Mouse (Mus musculus): ENCODE data around the gene Slc6a13. TPM values are rescaled to one million over a fixed set of nuclear protein-coding genes. Genes with fewer than 3 reads are reported as not detected.
A peak's percentile ranks its signal among the peaks of the same experiment; 100 is the strongest.

Gene Slc6a13
- polyA plus RNA-seq (2011; ENCODE audit: insufficient read depth, insufficient read length, low replicate concordance, missing spikeins): 2.2 and 3.6 TPM in 2 replicates

DNA sequence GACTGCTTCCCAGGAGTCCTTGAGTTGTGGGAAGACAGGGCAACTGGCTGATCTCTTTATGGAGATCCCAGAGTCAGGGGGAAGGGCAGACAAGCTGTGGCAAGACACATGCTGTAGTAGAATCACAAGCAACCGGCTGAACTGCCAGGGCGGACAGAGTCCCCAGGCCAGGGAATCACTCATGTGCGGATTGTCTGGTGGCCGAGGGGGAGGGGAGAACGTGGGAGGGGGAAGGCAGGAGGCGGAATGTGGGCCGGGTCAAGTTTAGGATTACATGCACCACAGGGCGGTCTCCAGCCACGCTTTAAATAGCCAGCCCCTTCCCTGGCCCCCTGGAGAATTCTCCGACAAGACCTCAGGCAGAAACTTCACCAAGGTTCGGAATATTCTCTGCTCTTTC is at the start of gene Slc6a13:
Slc6a13 (plus strand) TSS at position 274 of the 400 bp plus-strand sequence.
- TF ChIP-seq POLR2A (IDR thresholded peaks at IDR 0.05; ENCODE audit: borderline replicate concordance, control insufficient read depth, low read depth, low read length) (no peak), CTCF (IDR thresholded peaks at IDR 0.05; ENCODE audit: control insufficient read depth, insufficient read depth, low read length) (no peak)
- Histone ChIP-seq H3K4me3 (replicated peaks; ENCODE audit: control insufficient read depth, low read depth, low read length) (no peak within 1 kb of the TSS), H3K4me1 (ENCODE audit: control insufficient read depth, insufficient read depth, low read length) (no peaks in the 10 kb centered on the region), H3K27ac (ENCODE audit: control insufficient read depth, insufficient read depth, low read depth, low read length, poor library complexity) (no peak within 1 kb of the TSS)
- WGBS: 35% methylated on average over 11 of the region's 11 CpGs

DNA sequence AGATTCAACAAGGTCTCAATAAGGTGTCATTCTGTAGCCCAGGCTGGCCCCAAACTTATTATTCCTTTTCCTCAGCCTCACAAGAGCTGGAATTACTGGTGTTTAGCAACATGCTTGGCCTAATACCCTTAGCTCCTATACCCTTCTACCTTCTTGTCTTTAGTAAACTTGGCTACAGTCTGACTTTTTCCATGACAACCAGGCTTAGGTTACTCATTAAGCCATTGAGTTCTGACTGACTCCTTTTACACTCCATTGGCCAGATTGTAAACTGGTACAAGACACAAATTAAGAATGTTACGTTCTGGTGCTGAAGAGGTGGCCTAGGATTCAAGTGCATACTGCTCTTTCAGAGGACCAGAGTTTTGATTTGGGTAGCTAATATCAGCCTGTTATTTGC is 49.6 kb upstream of the Slc6a13 start:
- H3K4me3 ChIP-seq (replicated peaks; ENCODE audit: control insufficient read depth, low read depth, low read length): no peak overlapping the region
- WGBS: 83% methylated on average over 1 of the region's 1 CpGs
- no peak overlapping the region for H3K27ac ChIP-seq (ENCODE audit: control insufficient read depth, insufficient read depth, low read depth, low read length, poor library complexity)
- peaks cover 6% of the 10 kb centered on the region for H3K4me1 ChIP-seq (ENCODE audit: control insufficient read depth, insufficient read depth, low read length)
- TF ChIP-seq POLR2A (IDR thresholded peaks at IDR 0.05; ENCODE audit: borderline replicate concordance, control insufficient read depth, low read depth, low read length) (no peak), CTCF (IDR thresholded peaks at IDR 0.05; ENCODE audit: control insufficient read depth, insufficient read depth, low read length) (no peak)

DNA sequence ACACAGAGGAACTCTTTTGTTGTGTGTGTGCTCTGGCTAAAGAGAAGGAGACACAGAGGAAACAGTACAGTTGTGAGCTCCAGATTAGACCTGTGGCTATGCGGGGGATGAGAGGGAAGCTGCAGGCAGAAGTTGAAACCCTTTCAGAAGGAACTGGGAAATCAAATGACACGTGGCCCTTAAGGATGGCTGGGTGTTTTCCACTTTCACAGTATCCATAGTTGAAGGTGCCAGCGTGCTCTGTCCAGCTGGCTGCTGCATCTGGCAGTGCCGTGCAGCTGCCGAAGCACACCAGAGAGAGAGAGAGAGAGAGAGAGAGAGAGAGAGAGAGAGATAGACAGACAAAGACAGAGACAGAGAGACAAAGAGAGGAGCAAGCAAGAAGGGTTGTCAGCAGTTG is 48.8 kb upstream of the Slc6a13 start:
- TF ChIP-seq POLR2A (IDR thresholded peaks at IDR 0.05; ENCODE audit: borderline replicate concordance, control insufficient read depth, low read depth, low read length): no peak
- no peak for TF ChIP-seq CTCF (IDR thresholded peaks at IDR 0.05; ENCODE audit: control insufficient read depth, insufficient read depth, low read length)
- H3K27ac ChIP-seq (ENCODE audit: control insufficient read depth, insufficient read depth, low read depth, low read length, poor library complexity): no peak overlapping the region
- H3K4me3 ChIP-seq (replicated peaks; ENCODE audit: control insufficient read depth, low read depth, low read length): no peak overlapping the region
- peaks cover 6% of the 10 kb centered on the region for H3K4me1 ChIP-seq (ENCODE audit: control insufficient read depth, insufficient read depth, low read length)
- 16% methylated on average over 5 of the region's 5 CpGs for WGBS

DNA sequence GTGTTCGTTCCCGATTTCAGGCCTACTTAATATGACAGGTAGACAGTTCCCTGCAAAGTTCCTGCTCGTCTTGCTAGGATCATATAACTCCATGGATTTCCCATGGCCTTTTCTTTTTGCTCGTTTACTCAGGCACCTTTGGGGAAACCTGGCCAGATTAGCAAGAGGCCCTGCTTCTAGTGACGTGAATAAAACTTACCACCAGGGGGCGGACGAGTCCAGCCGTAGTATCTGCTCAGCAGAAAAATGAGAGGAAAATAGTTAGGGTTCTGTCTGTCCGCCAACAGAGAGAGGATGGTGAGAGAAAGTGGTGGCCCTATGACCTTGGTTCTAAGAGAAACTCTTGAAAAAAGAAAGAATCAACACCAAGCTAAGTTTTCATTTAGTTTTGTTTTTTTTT is 39.5 kb upstream of the Slc6a13 start:
- 31% methylated on average over 9 of the region's 9 CpGs for WGBS

DNA sequence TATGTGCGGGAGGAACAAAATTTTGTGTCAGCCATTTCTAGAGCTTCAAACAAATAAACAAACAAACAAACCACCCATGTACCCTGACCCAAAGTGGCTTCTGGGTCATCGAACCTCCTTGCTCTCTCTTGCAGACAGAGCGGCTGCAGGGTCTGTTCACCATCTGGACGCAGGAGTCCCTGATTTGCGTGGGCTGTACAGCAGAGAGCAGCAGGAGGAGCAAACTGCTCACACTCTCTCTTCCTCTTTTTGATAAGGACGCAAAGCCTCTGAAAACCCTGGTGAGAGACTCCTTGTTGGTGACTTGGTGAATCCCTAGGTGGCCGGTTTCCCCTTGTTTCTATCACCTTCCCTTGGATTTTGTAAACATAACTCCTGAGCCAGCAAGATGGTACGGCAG is 38.8 kb upstream of the Slc6a13 start:
- TF ChIP-seq CTCF (IDR thresholded peaks at IDR 0.05; ENCODE audit: control insufficient read depth, insufficient read depth, low read length): no peak
- no peak overlapping the region for H3K27ac ChIP-seq (ENCODE audit: control insufficient read depth, insufficient read depth, low read depth, low read length, poor library complexity)
- WGBS: 51% methylated on average over 8 of the region's 8 CpGs
- H3K4me3 ChIP-seq (replicated peaks; ENCODE audit: control insufficient read depth, low read depth, low read length): no peak overlapping the region
- H3K4me1 ChIP-seq (ENCODE audit: control insufficient read depth, insufficient read depth, low read length): no peaks in the 10 kb centered on the region; the same call in 1 of the 2 replicates

More for the DNA sequence above, 39.5 kb upstream of the Slc6a13 start:
- no peak overlapping the region for H3K4me3 ChIP-seq (replicated peaks; ENCODE audit: control insufficient read depth, low read depth, low read length)
- TF ChIP-seq CTCF (IDR thresholded peaks at IDR 0.05; ENCODE audit: control insufficient read depth, insufficient read depth, low read length) (peak; percentile 75), POLR2A (IDR thresholded peaks at IDR 0.05; ENCODE audit: borderline replicate concordance, control insufficient read depth, low read depth, low read length) (no peak)
- H3K27ac ChIP-seq (ENCODE audit: control insufficient read depth, insufficient read depth, low read depth, low read length, poor library complexity): no peak overlapping the region
- H3K4me1 ChIP-seq (ENCODE audit: control insufficient read depth, insufficient read depth, low read length): no peaks in the 10 kb centered on the region; the same call in 1 of the 2 replicates

DNA sequence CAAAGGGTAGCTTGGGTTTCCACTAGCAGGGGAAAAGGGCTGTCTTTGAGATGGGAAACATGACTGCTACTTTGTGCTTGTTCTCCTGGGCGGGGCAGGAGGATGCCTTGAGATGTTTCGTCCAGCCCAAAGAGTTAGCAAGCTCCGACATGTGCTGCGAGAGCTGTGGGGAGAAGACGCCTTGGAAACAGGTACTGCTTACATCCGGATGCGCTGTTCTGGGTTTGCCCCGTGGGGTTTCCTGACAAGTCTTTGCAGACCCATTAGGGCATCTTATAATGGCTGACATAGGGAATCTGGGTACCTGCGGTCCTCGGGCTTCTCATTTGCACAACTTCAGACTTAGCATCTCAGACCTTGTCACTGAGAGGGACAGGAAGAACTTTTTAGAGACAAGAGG is 38.0 kb upstream of the Slc6a13 start:
- 87% methylated on average over 10 of the region's 10 CpGs for WGBS
- H3K4me3 ChIP-seq (replicated peaks; ENCODE audit: control insufficient read depth, low read depth, low read length): no peak overlapping the region
- no peak overlapping the region for H3K27ac ChIP-seq (ENCODE audit: control insufficient read depth, insufficient read depth, low read depth, low read length, poor library complexity)
- TF ChIP-seq POLR2A (IDR thresholded peaks at IDR 0.05; ENCODE audit: borderline replicate concordance, control insufficient read depth, low read depth, low read length) (no peak), CTCF (IDR thresholded peaks at IDR 0.05; ENCODE audit: control insufficient read depth, insufficient read depth, low read length) (no peak)
- no peaks in the 10 kb centered on the region; the same call in 1 of the 2 replicates for H3K4me1 ChIP-seq (ENCODE audit: control insufficient read depth, insufficient read depth, low read length)

DNA sequence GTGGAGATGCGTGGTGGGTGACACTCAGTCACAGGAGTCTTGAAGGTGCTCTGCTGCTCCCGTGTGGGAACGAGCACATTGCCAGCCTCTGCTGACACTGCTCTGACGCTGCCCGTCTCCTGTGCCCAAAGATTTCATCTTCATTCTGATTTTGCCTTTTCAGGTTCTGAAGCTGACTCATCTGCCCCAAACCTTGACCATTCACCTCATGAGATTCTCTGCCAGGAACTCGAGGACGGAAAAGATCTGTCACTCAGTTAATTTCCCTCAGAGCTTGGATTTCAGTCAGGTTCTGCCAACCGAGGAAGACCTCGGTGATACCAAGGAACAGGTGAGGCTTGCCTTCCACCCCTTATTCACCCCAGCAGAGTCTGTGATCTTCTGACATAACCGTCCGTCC is 37.5 kb upstream of the Slc6a13 start:
- no peak overlapping the region for H3K27ac ChIP-seq (ENCODE audit: control insufficient read depth, insufficient read depth, low read depth, low read length, poor library complexity)
- no peaks in the 10 kb centered on the region; the same call in 1 of the 2 replicates for H3K4me1 ChIP-seq (ENCODE audit: control insufficient read depth, insufficient read depth, low read length)
- TF ChIP-seq CTCF (IDR thresholded peaks at IDR 0.05; ENCODE audit: control insufficient read depth, insufficient read depth, low read length) (no peak), POLR2A (IDR thresholded peaks at IDR 0.05; ENCODE audit: borderline replicate concordance, control insufficient read depth, low read depth, low read length) (no peak)
- 86% methylated on average over 11 of the region's 11 CpGs for WGBS
- H3K4me3 ChIP-seq (replicated peaks; ENCODE audit: control insufficient read depth, low read depth, low read length): no peak overlapping the region

DNA sequence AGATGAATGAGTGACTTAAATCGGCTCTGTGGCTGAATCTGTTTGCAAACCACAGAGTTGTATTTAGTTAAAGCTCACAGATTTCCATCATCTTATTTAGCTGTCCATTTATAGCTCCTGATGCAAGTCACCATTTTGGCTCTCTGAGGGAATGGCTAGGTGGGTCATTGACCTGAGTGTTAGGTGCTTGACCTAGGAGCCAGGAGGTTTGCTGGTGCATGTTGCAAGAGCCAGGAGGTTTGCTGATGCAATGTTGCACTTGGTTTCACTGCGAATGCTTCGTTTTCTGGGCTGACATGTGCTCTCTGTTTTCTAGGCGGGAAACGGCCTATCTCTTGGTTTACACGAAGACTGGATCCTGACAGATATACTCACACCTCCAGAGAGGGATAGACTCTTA is 29.9 kb upstream of the Slc6a13 start:
- TF ChIP-seq CTCF (IDR thresholded peaks at IDR 0.05; ENCODE audit: control insufficient read depth, insufficient read depth, low read length): no peak
- TF ChIP-seq POLR2A (IDR thresholded peaks at IDR 0.05; ENCODE audit: borderline replicate concordance, control insufficient read depth, low read depth, low read length): no peak
- Histone ChIP-seq H3K4me3 (replicated peaks; ENCODE audit: control insufficient read depth, low read depth, low read length) (no peak overlapping the region), H3K4me1 (ENCODE audit: control insufficient read depth, insufficient read depth, low read length) (no peaks in the 10 kb centered on the region; the same call in 1 of the 2 replicates), H3K27ac (ENCODE audit: control insufficient read depth, insufficient read depth, low read depth, low read length, poor library complexity) (no peak overlapping the region)
- 67% methylated on average over 6 of the region's 6 CpGs for WGBS

DNA sequence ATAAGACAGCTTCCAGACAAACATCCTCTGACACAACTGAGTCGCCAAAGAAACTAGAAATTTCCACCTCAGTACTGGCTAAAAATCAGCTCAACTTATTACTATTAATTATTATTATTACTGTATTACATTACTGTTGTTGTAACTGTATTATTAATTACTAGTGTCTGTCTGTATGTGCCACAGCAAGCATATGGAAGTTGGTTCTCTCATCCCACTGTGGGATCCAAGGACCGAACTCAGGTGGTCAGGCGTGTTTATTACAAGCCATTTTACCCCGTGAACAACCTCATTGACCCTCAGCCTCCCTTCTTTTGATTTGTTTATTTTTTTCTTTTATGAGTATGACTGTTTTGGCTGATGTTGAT is 28.3 kb upstream of the Slc6a13 start:
- TF ChIP-seq POLR2A (IDR thresholded peaks at IDR 0.05; ENCODE audit: borderline replicate concordance, control insufficient read depth, low read depth, low read length) (no peak), CTCF (IDR thresholded peaks at IDR 0.05; ENCODE audit: control insufficient read depth, insufficient read depth, low read length) (no peak)

More for the DNA sequence above, 28.3 kb upstream of the Slc6a13 start:
- WGBS: 27% methylated on average over 4 of the region's 4 CpGs
- Histone ChIP-seq H3K4me3 (replicated peaks; ENCODE audit: control insufficient read depth, low read depth, low read length) (peak overlapping the region; percentile 93), H3K4me1 (ENCODE audit: control insufficient read depth, insufficient read depth, low read length) (no peaks in the 10 kb centered on the region; the same call in 1 of the 2 replicates), H3K27ac (ENCODE audit: control insufficient read depth, insufficient read depth, low read depth, low read length, poor library complexity) (peak overlapping the region; percentile 2; the same call in 1 of the 2 replicates)
